Mouse (Mus musculus) adrenal gland, postnatal 4 days (tissue): ENCODE results near the gene Mcf2l. TPM values are rescaled to one million over a fixed set of nuclear protein-coding genes. Genes with fewer than 3 reads are reported as not detected.

Source experiments
- DNase-seq, 2 experiments: peaks; one replicate each; pipeline ENCODE4 v3.0.0; 2021 to 2022; ENCODE audit warnings: low spot score in 2 of 2, mixed read lengths in 2 of 2
- total RNA-seq, 2 experiments: library from RNA; stranded (reverse); gene quantifications; 2 replicates each; pipeline ENCODE4 v1.2.3; 2021

Gene Mcf2l
- total RNA-seq, 2 experiments from 2014 or later: 37.7 to 49.5 TPM

GRCm38 (mm10) chr8:12905599-12906321 lies 32.2 kb downstream of the Mcf2l start:
- no peak for DNase-seq

GRCm38 (mm10) chr8:12906597-12906996 lies 33.0 kb downstream of the Mcf2l start:
- no peak for DNase-seq

GRCm38 (mm10) chr8:12907730-12908129 lies 34.1 kb downstream of the Mcf2l start:
- no peak for DNase-seq

- DNase-seq: no peak
Observed at GRCm38 (mm10) chr8:12912011-12912410, 38.4 kb downstream of the Mcf2l start.

- DNase-seq: no peak
Observed at GRCm38 (mm10) chr8:12915187-12916006, 41.8 kb downstream of the Mcf2l start.

GRCm38 (mm10) chr8:12916156-12916900 lies 42.7 kb downstream of the Mcf2l start:
- no peak for DNase-seq

- DNase-seq: no peak
Observed at GRCm38 (mm10) chr8:12917029-12917428, 43.4 kb downstream of the Mcf2l start.

GRCm38 (mm10) chr8:12917831-12918230 lies 44.2 kb downstream of the Mcf2l start:
- DNase-seq: no peak

GRCm38 (mm10) chr8:12920599-12920998 lies 47.0 kb downstream of the Mcf2l start:
- no peak for DNase-seq

- no peak for DNase-seq
Observed at GRCm38 (mm10) chr8:12925051-12925450, 51.4 kb downstream of the Mcf2l start.

- no peak for DNase-seq
Observed at GRCm38 (mm10) chr8:12925941-12926381, 52.4 kb downstream of the Mcf2l start.

- DNase-seq: peak; percentile 30 to 57
Observed at GRCm38 (mm10) chr8:12927204-12927983, 53.8 kb downstream of the Mcf2l start.

GRCm38 (mm10) chr8:12928033-12928432 lies 54.4 kb downstream of the Mcf2l start:
- no peak for DNase-seq

GRCm38 (mm10) chr8:12928931-12929330 lies 55.3 kb downstream of the Mcf2l start:
- no peak for DNase-seq

- no peak for DNase-seq
Observed at GRCm38 (mm10) chr8:12930290-12930689, 56.7 kb downstream of the Mcf2l start.

- DNase-seq: no peak
Observed at GRCm38 (mm10) chr8:12931426-12931825, 57.8 kb downstream of the Mcf2l start.

GRCm38 (mm10) chr8:12932520-12932919 lies 58.9 kb downstream of the Mcf2l start:
- DNase-seq: no peak

GRCm38 (mm10) chr8:12933765-12934164 lies 60.2 kb downstream of the Mcf2l start:
- no peak for DNase-seq

GRCm38 (mm10) chr8:12934453-12935043 lies 60.9 kb downstream of the Mcf2l start:
- no peak for DNase-seq

- no peak for DNase-seq
Observed at GRCm38 (mm10) chr8:12940549-12940948, 66.9 kb downstream of the Mcf2l start.
